Comparison of ENCODE assay signal across 34 mouse cellular contexts in the genomic region with DNA sequence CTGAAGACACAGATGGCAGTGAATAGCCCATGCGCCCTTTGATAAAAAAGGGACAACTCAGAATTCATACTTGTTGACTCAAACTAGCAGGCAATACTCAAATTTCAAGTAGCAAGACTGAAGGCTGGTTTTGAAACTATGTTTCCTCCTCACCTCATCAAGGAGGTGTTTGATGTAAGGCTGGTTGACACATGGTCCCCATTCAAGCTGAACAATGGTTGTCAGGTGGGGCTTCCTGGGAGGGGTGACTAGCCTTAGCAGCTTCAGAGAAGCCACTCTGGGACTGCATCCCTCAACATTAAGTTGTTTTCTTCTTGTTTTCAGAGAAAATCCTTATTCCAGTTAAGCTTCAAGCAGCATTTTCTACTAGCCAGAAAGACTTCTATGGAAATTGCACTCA. TPM values are rescaled to one million over a fixed set of nuclear protein-coding genes. Genes with fewer than 3 reads are reported as not detected.
DNase-seq lines count a peak whose midpoint lies in the region; ATAC-seq and TF ChIP-seq lines count a peak whose summit lies in the region.
"Had no signal": no experiment of that assay in that cellular context is flagged by ENCODE, and none has a peak within 500 bp of the region (broad histone marks: within the 10 kb centered on the region; RNA-seq: fewer than 3 reads in every experiment).

A gene (plus strand): TSS at position 275 of the 400 bp plus-strand sequence.

- no peaks in the 10 kb centered on the region for H3K36me3 ChIP-seq in heart, adult 2 months (ENCODE audit: control insufficient read depth, insufficient read depth, low read length)
- H3K36me3 ChIP-seq in testis, adult 2 months (ENCODE audit: control insufficient read depth, insufficient read depth, low read length), result no peaks in the 10 kb centered on the region
- no peaks in the 10 kb centered on the region for H3K36me3 ChIP-seq in hindbrain, embryonic 11.5 days (ENCODE audit: control insufficient read depth, insufficient read depth, low read length)
- H3K36me3 ChIP-seq: forebrain, embryonic 10.5 days; G1E; hindbrain, embryonic 13.5 days; intestine, embryonic 15.5 days had no signal

- no peak for TF ChIP-seq EP300 in heart, adult 2 months (IDR thresholded peaks at IDR 0.05; ENCODE audit: insufficient read depth, low read depth, low read length)

- no peak for DNase-seq in heart, adult 2 months
- no peak for DNase-seq in heart, adult 9 months (ENCODE audit: low spot score in 2 of 2)
- no peak for DNase-seq in testis, postnatal 10 days (ENCODE audit: low spot score)
- DNase-seq in R1 (ENCODE audit: low read depth, low spot score), result peak; percentile 52
- DNase-seq in hindbrain, embryonic 11.5 days (ENCODE audit: low spot score), result no peak
- DNase-seq in kidney, postnatal 10 days, result no peak
- DNase-seq: adrenal gland, adult 2 months; adrenal gland, postnatal 14 days; B cell, adult 2 months; cerebellum, adult 11-12 months; cerebellum, adult 8-10 months; cerebellum, postnatal 10 days; gastrocnemius, postnatal 25 days; heart, adult 18-20 months had no signal

- no peaks in the 10 kb centered on the region for H3K9me3 ChIP-seq in hindbrain, embryonic 11.5 days (ENCODE audit: control insufficient read depth, low read length)
- H3K9me3 ChIP-seq: forebrain, embryonic 10.5 days; forebrain, embryonic 13.5 days; hindbrain, embryonic 13.5 days; intestine, embryonic 15.5 days had no signal

- H3K27ac ChIP-seq in heart, adult 2 months, result peak within 1 kb of the TSS; percentile 61
- no peak within 1 kb of the TSS for H3K27ac ChIP-seq in testis, adult 2 months (ENCODE audit: control insufficient read depth, insufficient read depth, low read depth, low read length)
- H3K27ac ChIP-seq in hindbrain, embryonic 11.5 days (ENCODE audit: low read depth, low read length), result no peak within 1 kb of the TSS
- H3K27ac ChIP-seq: forebrain, embryonic 10.5 days; forebrain, embryonic 13.5 days; hindbrain, embryonic 13.5 days; intestine, embryonic 15.5 days had no signal

- TF ChIP-seq POLR2A in heart, adult 2 months (IDR thresholded peaks at IDR 0.05; ENCODE audit: insufficient read depth, low read depth, low read length), result no peak
- no peak; the same call in 1 of the 2 replicates for TF ChIP-seq POLR2A in testis, adult 2 months (IDR thresholded peaks at IDR 0.05; ENCODE audit: control insufficient read depth, low read depth, low read length)

- 97% methylated on average over 1 of the region's 1 CpGs for WGBS in heart, adult 2 months
- 95% methylated on average over 1 of the region's 1 CpGs for WGBS in hindbrain, embryonic 11.5 days

- ATAC-seq in hindbrain, embryonic 11.5 days (ENCODE audit: low FRiP score), result no peak
- ATAC-seq: forebrain, embryonic 13.5 days; forebrain, embryonic 16.5 days; hindbrain, embryonic 16.5 days; intestine, embryonic 15.5 days; Patski had no signal

- peaks cover 11% of the 10 kb centered on the region for H3K4me1 ChIP-seq in heart, adult 2 months (ENCODE audit: control insufficient read depth, insufficient read depth, low read length)
- peaks cover 5% of the 10 kb centered on the region for H3K4me1 ChIP-seq in testis, adult 2 months (ENCODE audit: control insufficient read depth, insufficient read depth, low read length)
- no peaks in the 10 kb centered on the region for H3K4me1 ChIP-seq in hindbrain, embryonic 11.5 days (replicated peaks; ENCODE audit: control insufficient read depth, insufficient read depth, low read length)
- H3K4me1 ChIP-seq: intestine, embryonic 15.5 days had no signal

- H3K27me3 ChIP-seq in heart, adult 2 months (ENCODE audit: control insufficient read depth, insufficient read depth, low read length), result no peaks in the 10 kb centered on the region
- no peaks in the 10 kb centered on the region for H3K27me3 ChIP-seq in testis, adult 2 months (ENCODE audit: control insufficient read depth, insufficient read depth, low read length)
- H3K27me3 ChIP-seq in hindbrain, embryonic 11.5 days (ENCODE audit: control insufficient read depth, insufficient read depth, low read length), result no peaks in the 10 kb centered on the region; the same call in 1 of the 2 replicates
- H3K27me3 ChIP-seq: hindbrain, embryonic 13.5 days; intestine, embryonic 15.5 days had no signal

- no peak within 1 kb of the TSS for H3K4me3 ChIP-seq in heart, adult 2 months
- peak within 1 kb of the TSS; percentile 43 for H3K4me3 ChIP-seq in testis, adult 2 months (ENCODE audit: control insufficient read depth, low read depth, low read length)
- H3K4me3 ChIP-seq in hindbrain, embryonic 11.5 days (ENCODE audit: low read depth, low read length), result no peak within 1 kb of the TSS
- H3K4me3 ChIP-seq: forebrain, embryonic 10.5 days; forebrain, embryonic 13.5 days; hindbrain, embryonic 13.5 days; intestine, embryonic 15.5 days had no signal

- intact Hi-C loops in heart, adult 2 months (cut with DNase I), result no loop called here

- H3K79me2 ChIP-seq in heart, adult 2 months (replicated peaks; ENCODE audit: control insufficient read depth, insufficient read depth, low read length), result no peaks in the 10 kb centered on the region

- TF ChIP-seq CTCF in heart, adult 2 months (IDR thresholded peaks at IDR 0.05), result no peak
- no peak for TF ChIP-seq CTCF in testis, adult 2 months (IDR thresholded peaks at IDR 0.05; ENCODE audit: control insufficient read depth, insufficient read depth, insufficient replicate concordance, low read depth, low read length)

- no peak within 1 kb of the TSS for H3K9ac ChIP-seq in heart, adult 2 months (ENCODE audit: low read depth, low read length)
- no peak within 1 kb of the TSS for H3K9ac ChIP-seq in hindbrain, embryonic 11.5 days (ENCODE audit: low read depth, low read length)
- H3K9ac ChIP-seq: forebrain, embryonic 13.5 days; hindbrain, embryonic 13.5 days; intestine, embryonic 15.5 days had no signal

- no peak within 1 kb of the TSS for H3K4me2 ChIP-seq in hindbrain, embryonic 11.5 days (replicated peaks; ENCODE audit: low read depth, low read length)
- H3K4me2 ChIP-seq: forebrain, embryonic 13.5 days; heart, embryonic 11.5 days; hindbrain, embryonic 13.5 days; intestine, embryonic 15.5 days had no signal

RNA-seq across cellular contexts. Expression of the gene that starts here (rescaled TPM):
- not detected for total RNA-seq in heart, adult 2 months (2021)
- not detected in 2 replicates for polyA plus RNA-seq in heart, adult 2 months (2012; rRNA removed)
- 48.3 and 57.0 TPM in 2 replicates for polyA plus RNA-seq in testis, adult 2 months (2012; rRNA removed)
- polyA plus RNA-seq in hindbrain, embryonic 11.5 days (2014; fragmentation: Nextera tagmentation; extraction: Ambion mirVana), result not detected in 2 replicates
- total RNA-seq: adrenal gland, adult 2 months; adrenal gland, postnatal 14 days; adrenal gland, postnatal 4 days; CH12.LX; gastrocnemius, adult 18-20 months; gastrocnemius, postnatal 25 days; heart, adult 18-20 months; heart, postnatal 25 days; hematopoietic stem cell, adult 5-6 weeks had no signal
- polyA plus RNA-seq: adrenal gland, adult 2 months; embryonic facial prominence, embryonic 11.5 days; embryonic facial prominence, embryonic 14.5 days; forebrain, embryonic 10.5 days; forebrain, embryonic 13.5 days; forebrain, embryonic 16.5 days; G1E; gonadal fat pad, adult 2 months; heart, embryonic 11.5 days; heart, embryonic 14.5 days; heart, postnatal 0 days; hindbrain, embryonic 13.5 days; intestine, embryonic 15.5 days; Patski had no signal

Comparison
In these comparisons a context has a peak if more than half of its experiments do, and no peak if none do; other contexts are left out.
1. RNA of the gene that starts here (polyA plus RNA-seq): 48.3 to 57.0 TPM in testis, adult 2 months; not detected in heart, adult 2 months and not detected in hindbrain, embryonic 11.5 days; every median in the first group is over 10 times any median in the second.